Mouse (Mus musculus) neutrophil, adult 65 days (primary cell): ENCODE results near the gene Mfap3l. TPM values are rescaled to one million over a fixed set of nuclear protein-coding genes. Genes with fewer than 3 reads are reported as not detected.

Experiments
- total RNA-seq: library from RNA; stranded (reverse); gene quantifications from 2 replicates; pipeline ENCODE4 v1.2.4, GENCODE M21; 2023

Mfap3l gene
- 1.1 and 2.3 TPM in 2 replicates for total RNA-seq

DNA sequence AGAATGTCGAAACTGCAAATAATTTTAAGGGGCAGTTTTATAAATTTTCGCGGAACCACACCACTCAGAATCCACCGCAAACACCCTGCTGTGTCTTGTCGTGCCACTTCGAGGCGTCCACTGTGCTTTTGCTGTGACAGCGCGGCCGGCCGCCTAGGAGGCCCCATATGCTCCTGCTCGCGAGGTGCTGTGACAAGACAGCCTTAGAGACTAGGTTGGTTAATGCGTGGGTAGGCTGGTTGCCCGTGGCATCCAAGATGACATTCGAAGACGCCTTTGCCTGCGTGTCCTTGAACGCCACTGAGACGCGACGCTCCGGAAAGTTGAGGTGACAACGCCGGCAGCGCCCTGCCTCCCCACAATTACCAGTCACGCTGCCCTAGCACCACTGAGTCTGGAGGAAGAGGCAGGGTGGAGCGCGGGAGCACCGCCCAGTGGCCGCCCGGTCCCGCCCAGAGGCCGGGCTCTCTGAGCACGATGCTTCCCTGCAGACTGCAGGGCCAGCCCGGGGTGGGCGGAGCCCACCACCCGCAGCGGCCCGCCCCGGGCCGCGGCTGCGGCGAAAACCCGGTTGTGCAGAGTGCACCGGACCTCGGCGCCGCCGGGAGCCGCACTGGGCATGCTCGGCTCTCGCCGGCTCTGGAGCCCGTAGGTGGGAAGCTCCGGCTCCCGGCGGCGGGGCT is at the start of gene Mfap3l:
TSS of gene Mfap3l (plus strand) at position 578 of the 683 bp plus-strand sequence.

Other genes starting within 250 kb of the Mfap3l start
- not detected in 2 replicates for gene Gm10283, start 129.6 kb upstream of the Mfap3l start, total RNA-seq
- not detected in 2 replicates for gene Aadat, start 126.9 kb upstream of the Mfap3l start, total RNA-seq